Mouse (Mus musculus) spleen, adult 2 months (tissue): ENCODE measurements around the gene Cckbr.

Experiments
- CTCF ChIP-seq: fragments of 200-500 bp; IDR thresholded peaks from 2 replicates; pipeline ENCODE4 v1.5.1; 2011; ENCODE audit warnings: mild to moderate bottlenecking, inconsistent platforms; ENCODE audit not compliant: insufficient read depth, insufficient read length, insufficient replicate concordance; ENCODE audit errors: extremely low read depth
- POLR2A ChIP-seq: fragments of 200-500 bp; IDR thresholded peaks from 2 replicates; pipeline ENCODE4 v1.6.1; 2011; ENCODE audit warnings: low read depth, low read length, inconsistent platforms

DNA sequence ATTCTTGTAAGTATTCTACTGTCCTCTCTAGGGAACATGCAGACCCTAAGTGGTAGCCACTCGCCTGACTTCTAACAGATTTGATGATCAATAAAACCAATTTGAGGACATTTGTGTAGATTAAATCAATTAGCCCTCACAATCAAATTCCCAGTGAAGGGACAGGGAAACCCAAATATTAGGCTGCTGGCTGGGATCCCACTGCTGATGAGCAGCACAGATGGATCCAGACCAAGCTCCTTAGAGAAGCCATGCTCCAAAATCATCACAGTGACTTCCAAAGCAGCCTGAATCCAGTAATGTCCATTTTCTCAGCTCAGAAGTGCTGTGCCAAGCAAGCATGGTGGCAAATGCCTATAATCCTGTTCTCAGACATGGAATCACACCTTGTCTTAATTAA, 74.1 kb downstream of the Cckbr start:
- TF ChIP-seq CTCF (no peak), POLR2A (no peak)
